Mouse (Mus musculus): ENCODE results near the gene Plcd3. TPM values are rescaled to one million over a fixed set of nuclear protein-coding genes. Genes with fewer than 3 reads are reported as not detected.

Plcd3 gene
- total and polyA plus RNA-seq, 2 experiments from 2014 or later, result 4.7 to 9.4 TPM

GRCm38 (mm10) chr11:103111881-103112551 is 10.6 kb upstream of the Plcd3 start:
- peak overlapping the region; percentile 52 for H3K4me2 ChIP-seq (ENCODE audit: low read depth, low read length, poor library complexity, severe bottlenecking)
- H3K27ac ChIP-seq (ENCODE audit: low read depth, low read length), result no peak overlapping the region
- H3K27me3 ChIP-seq (ENCODE audit: insufficient read depth, low read length), result peaks cover 13% of the 10 kb centered on the region; the same call in 1 of the 2 replicates
- no peak for ATAC-seq (ENCODE audit: low FRiP score)
- peak overlapping the region; percentile 25 for H3K4me3 ChIP-seq (ENCODE audit: low read depth, low read length)
- no peak for TF ChIP-seq CTCF (IDR thresholded peaks at IDR 0.05)
- H3K4me1 ChIP-seq (ENCODE audit: insufficient read depth, low read length), result peaks cover 5% of the 10 kb centered on the region
- no peak for DNase-seq (ENCODE audit: low spot score)
- H3K36me3 ChIP-seq (ENCODE audit: insufficient read depth, low read length), result no peaks in the 10 kb centered on the region
- no peaks in the 10 kb centered on the region for H3K9me3 ChIP-seq (ENCODE audit: low read length)
- WGBS, result 2% methylated on average over 27 of the region's 28 CpGs
- 0 out of 2 replicates have a peak overlapping the region, but pooled peaks have one; percentile 13 for H3K9ac ChIP-seq (replicated peaks; ENCODE audit: low read length, poor library complexity, severe bottlenecking)

GRCm38 (mm10) chr11:103111301-103111700 is 9.8 kb upstream of the Plcd3 start:
- H3K36me3 ChIP-seq (ENCODE audit: insufficient read depth, low read length), result no peaks in the 10 kb centered on the region
- no peak overlapping the region for H3K4me3 ChIP-seq (ENCODE audit: low read depth, low read length)
- DNase-seq (ENCODE audit: low spot score) (no peak), ATAC-seq (ENCODE audit: low FRiP score) (no peak)
- peak overlapping the region; percentile 52 for H3K4me2 ChIP-seq (ENCODE audit: low read depth, low read length, poor library complexity, severe bottlenecking)
- no peak overlapping the region for H3K27ac ChIP-seq (ENCODE audit: low read depth, low read length)
- TF ChIP-seq CTCF (IDR thresholded peaks at IDR 0.05), result no peak
- H3K9me3 ChIP-seq (ENCODE audit: low read length), result no peaks in the 10 kb centered on the region
- WGBS, result 20% methylated on average over 10 of the region's 10 CpGs
- peaks cover 13% of the 10 kb centered on the region; the same call in 1 of the 2 replicates for H3K27me3 ChIP-seq (ENCODE audit: insufficient read depth, low read length)
- peaks cover 5% of the 10 kb centered on the region for H3K4me1 ChIP-seq (ENCODE audit: insufficient read depth, low read length)
- no peak overlapping the region for H3K9ac ChIP-seq (replicated peaks; ENCODE audit: low read length, poor library complexity, severe bottlenecking)

GRCm38 (mm10) chr11:103106386-103106785 is 4.9 kb upstream of the Plcd3 start:
- DNase-seq (ENCODE audit: low spot score) (no peak), ATAC-seq (ENCODE audit: low FRiP score) (no peak)
- Histone ChIP-seq H3K9ac (replicated peaks; ENCODE audit: low read length, poor library complexity, severe bottlenecking) (no peak overlapping the region), H3K9me3 (ENCODE audit: low read length) (no peaks in the 10 kb centered on the region), H3K4me1 (ENCODE audit: insufficient read depth, low read length) (no peaks in the 10 kb centered on the region), H3K36me3 (ENCODE audit: insufficient read depth, low read length) (no peaks in the 10 kb centered on the region), H3K27ac (ENCODE audit: low read depth, low read length) (no peak overlapping the region), H3K4me2 (ENCODE audit: low read depth, low read length, poor library complexity, severe bottlenecking) (no peak overlapping the region), H3K27me3 (ENCODE audit: insufficient read depth, low read length) (peaks cover 8% of the 10 kb centered on the region; the same call in 1 of the 2 replicates), H3K4me3 (ENCODE audit: low read depth, low read length) (no peak overlapping the region)
- 68% methylated on average over 4 of the region's 4 CpGs for WGBS
- TF ChIP-seq CTCF (IDR thresholded peaks at IDR 0.05), result no peak

GRCm38 (mm10) chr11:103105810-103106209 is 4.4 kb upstream of the Plcd3 start:
- WGBS, result 81% methylated on average over 6 of the region's 6 CpGs
- Histone ChIP-seq H3K27ac (ENCODE audit: low read depth, low read length) (no peak overlapping the region), H3K27me3 (ENCODE audit: insufficient read depth, low read length) (peaks cover 7% of the 10 kb centered on the region; the same call in 1 of the 2 replicates), H3K36me3 (ENCODE audit: insufficient read depth, low read length) (no peaks in the 10 kb centered on the region), H3K4me1 (ENCODE audit: insufficient read depth, low read length) (no peaks in the 10 kb centered on the region), H3K9me3 (ENCODE audit: low read length) (no peaks in the 10 kb centered on the region), H3K4me3 (ENCODE audit: low read depth, low read length) (no peak overlapping the region), H3K4me2 (ENCODE audit: low read depth, low read length, poor library complexity, severe bottlenecking) (no peak overlapping the region), H3K9ac (replicated peaks; ENCODE audit: low read length, poor library complexity, severe bottlenecking) (no peak overlapping the region)
- ATAC-seq (ENCODE audit: low FRiP score) (no peak), DNase-seq (ENCODE audit: low spot score) (no peak)
- no peak for TF ChIP-seq CTCF (IDR thresholded peaks at IDR 0.05)

- Histone ChIP-seq H3K27ac (ENCODE audit: low read depth, low read length) (no peak overlapping the region), H3K27me3 (ENCODE audit: insufficient read depth, low read length) (peaks cover 9% of the 10 kb centered on the region), H3K9me3 (ENCODE audit: low read length) (no peaks in the 10 kb centered on the region), H3K4me1 (ENCODE audit: insufficient read depth, low read length) (no peaks in the 10 kb centered on the region), H3K36me3 (ENCODE audit: insufficient read depth, low read length) (no peaks in the 10 kb centered on the region), H3K9ac (replicated peaks; ENCODE audit: low read length, poor library complexity, severe bottlenecking) (no peak overlapping the region), H3K4me2 (ENCODE audit: low read depth, low read length, poor library complexity, severe bottlenecking) (no peak overlapping the region), H3K4me3 (ENCODE audit: low read depth, low read length) (no peak overlapping the region)
- no peak for TF ChIP-seq CTCF (IDR thresholded peaks at IDR 0.05)
- 63% methylated on average over 14 of the region's 14 CpGs for WGBS
- DNase-seq (ENCODE audit: low spot score) (no peak), ATAC-seq (ENCODE audit: low FRiP score) (no peak)
These were observed 3.8 kb upstream of the Plcd3 start for GRCm38 (mm10) chr11:103105180-103105725.

GRCm38 (mm10) chr11:103104469-103104868 is 3.0 kb upstream of the Plcd3 start:
- H3K9ac ChIP-seq (replicated peaks; ENCODE audit: low read length, poor library complexity, severe bottlenecking), result no peak overlapping the region
- WGBS, result 81% methylated on average over 7 of the region's 7 CpGs
- ATAC-seq (ENCODE audit: low FRiP score) (no peak), DNase-seq (ENCODE audit: low spot score) (no peak)
- H3K9me3 ChIP-seq (ENCODE audit: low read length), result no peaks in the 10 kb centered on the region
- peaks cover 15% of the 10 kb centered on the region for H3K27me3 ChIP-seq (ENCODE audit: insufficient read depth, low read length)
- H3K27ac ChIP-seq (ENCODE audit: low read depth, low read length), result no peak overlapping the region
- H3K4me1 ChIP-seq (ENCODE audit: insufficient read depth, low read length), result no peaks in the 10 kb centered on the region
- no peaks in the 10 kb centered on the region for H3K36me3 ChIP-seq (ENCODE audit: insufficient read depth, low read length)
- no peak for TF ChIP-seq CTCF (IDR thresholded peaks at IDR 0.05)
- H3K4me3 ChIP-seq (ENCODE audit: low read depth, low read length), result no peak overlapping the region
- H3K4me2 ChIP-seq (ENCODE audit: low read depth, low read length, poor library complexity, severe bottlenecking), result no peak overlapping the region

Data from midbrain, postnatal 0 days (tissue).